20 mouse cellular contexts compared by ENCODE assay signal in genomic region chr17:34183564-34184219, GRCm38 (mm10). TPM values are rescaled to one million over a fixed set of nuclear protein-coding genes. Genes with fewer than 3 reads are reported as not detected.
"Had no signal": no experiment of that assay in that cellular context is flagged by ENCODE, and none has a peak within 500 bp of the region (broad histone marks: within the 10 kb centered on the region; RNA-seq: fewer than 3 reads in every experiment).

No protein-coding gene starts in this region.

- H3K9ac ChIP-seq: lung, embryonic 14.5 days; midbrain, embryonic 12.5 days; neural tube, embryonic 13.5 days; neural tube, embryonic 15.5 days; stomach, embryonic 15.5 days had no signal

- H3K27ac ChIP-seq: midbrain, embryonic 10.5 days; midbrain, embryonic 12.5 days; neural tube, embryonic 13.5 days; neural tube, embryonic 15.5 days; stomach, embryonic 15.5 days; stomach, postnatal 0 days had no signal

- H3K4me3 ChIP-seq: midbrain, embryonic 10.5 days; midbrain, embryonic 12.5 days; myocyte; neural tube, embryonic 13.5 days; neural tube, embryonic 15.5 days; stomach, embryonic 15.5 days had no signal

- H3K9me3 ChIP-seq: midbrain, embryonic 10.5 days; midbrain, embryonic 12.5 days; neural tube, embryonic 13.5 days; neural tube, embryonic 15.5 days; stomach, embryonic 15.5 days had no signal

- H3K36me3 ChIP-seq: midbrain, embryonic 10.5 days; midbrain, embryonic 12.5 days; neural tube, embryonic 13.5 days; neural tube, embryonic 15.5 days; stomach, embryonic 15.5 days had no signal

- DNase-seq: lung, adult 18-20 months; lung, embryonic 14.5 days; lung, postnatal 10 days; lung, postnatal 4 days; midbrain, embryonic 14.5 days; retina, postnatal 1 day; right cerebral cortex, adult 18-20 months; right cerebral cortex, postnatal 25 days; right cerebral cortex, postnatal 4 days; thymus, adult 2 months; thymus, postnatal 25 days; thymus, postnatal 4 days had no signal

- H3K4me2 ChIP-seq: lung, embryonic 14.5 days; midbrain, embryonic 12.5 days; neural tube, embryonic 13.5 days; neural tube, embryonic 15.5 days; stomach, embryonic 15.5 days had no signal

RNA-seq across cellular contexts. Expression of gene H2-DMb1, which starts 30.8 kb away (rescaled TPM):
- polyA plus RNA-seq: myocyte; neural tube, embryonic 11.5 days; neural tube, embryonic 13.5 days had no signal
